ENCODE assay signal across 16 mouse cellular contexts in genomic region chr8:90245828-90246227, GRCm38 (mm10).
DNase-seq lines count a peak whose midpoint lies in the region; ATAC-seq and TF ChIP-seq lines count a peak whose summit lies in the region.
"Had no signal": no experiment of that assay in that cellular context is flagged by ENCODE, and none has a peak within 500 bp of the region (broad histone marks: within the 10 kb centered on the region; RNA-seq: fewer than 3 reads in every experiment).

No protein-coding gene starts in this region.

- H3K27me3 ChIP-seq in forebrain, postnatal 0 days (ENCODE audit: insufficient read depth, low read length) = no peaks in the 10 kb centered on the region
- 0 out of 2 replicates have a peak, but pooled peaks cover 4% of the 10 kb centered on the region for H3K27me3 ChIP-seq in forebrain, embryonic 13.5 days
- no peaks in the 10 kb centered on the region for H3K27me3 ChIP-seq in hindbrain, embryonic 12.5 days
- H3K27me3 ChIP-seq in midbrain, postnatal 0 days (ENCODE audit: insufficient read depth, low read length) = no peaks in the 10 kb centered on the region
- H3K27me3 ChIP-seq in kidney, embryonic 16.5 days (ENCODE audit: insufficient read depth, low read length) = no peaks in the 10 kb centered on the region
- H3K27me3 ChIP-seq: heart, embryonic 15.5 days; megakaryocyte, embryonic 14.5 days had no signal

- H3K4me3 ChIP-seq in forebrain, postnatal 0 days (ENCODE audit: low read depth, low read length) = no peak overlapping the region
- H3K4me3 ChIP-seq in forebrain, embryonic 13.5 days = no peak overlapping the region
- no peak overlapping the region for H3K4me3 ChIP-seq in hindbrain, embryonic 12.5 days
- no peak overlapping the region for H3K4me3 ChIP-seq in midbrain, postnatal 0 days (ENCODE audit: low read depth, low read length)
- no peak overlapping the region for H3K4me3 ChIP-seq in kidney, embryonic 16.5 days (ENCODE audit: low read length)
- H3K4me3 ChIP-seq: embryonic facial prominence, embryonic 12.5 days; heart, embryonic 15.5 days; megakaryocyte, embryonic 14.5 days had no signal

- H3K9ac ChIP-seq in forebrain, postnatal 0 days = no peak overlapping the region
- H3K9ac ChIP-seq in forebrain, embryonic 13.5 days = no peak overlapping the region
- H3K9ac ChIP-seq in hindbrain, embryonic 12.5 days = no peak overlapping the region
- H3K9ac ChIP-seq in midbrain, postnatal 0 days (replicated peaks; ENCODE audit: low read length, poor library complexity, severe bottlenecking) = no peak overlapping the region
- no peak overlapping the region for H3K9ac ChIP-seq in kidney, embryonic 16.5 days (replicated peaks; ENCODE audit: low read length)
- H3K9ac ChIP-seq: embryonic facial prominence, embryonic 12.5 days; heart, embryonic 15.5 days had no signal

- H3K9me3 ChIP-seq in forebrain, postnatal 0 days (ENCODE audit: low read length) = no peaks in the 10 kb centered on the region
- no peaks in the 10 kb centered on the region for H3K9me3 ChIP-seq in forebrain, embryonic 13.5 days (replicated peaks)
- H3K9me3 ChIP-seq in hindbrain, embryonic 12.5 days (replicated peaks) = no peaks in the 10 kb centered on the region
- no peaks in the 10 kb centered on the region for H3K9me3 ChIP-seq in midbrain, postnatal 0 days (ENCODE audit: low read length)
- H3K9me3 ChIP-seq in kidney, embryonic 16.5 days (ENCODE audit: low read length) = no peaks in the 10 kb centered on the region
- H3K9me3 ChIP-seq: embryonic facial prominence, embryonic 12.5 days; heart, embryonic 15.5 days had no signal

- H3K4me1 ChIP-seq in forebrain, postnatal 0 days (ENCODE audit: insufficient read depth) = 0 out of 2 replicates have a peak, but pooled peaks cover 12% of the 10 kb centered on the region
- H3K4me1 ChIP-seq in forebrain, embryonic 13.5 days = peaks cover 62% of the 10 kb centered on the region
- H3K4me1 ChIP-seq in hindbrain, embryonic 12.5 days = peaks cover 34% of the 10 kb centered on the region
- H3K4me1 ChIP-seq in midbrain, postnatal 0 days (ENCODE audit: insufficient read depth, low read length) = no peaks in the 10 kb centered on the region; the same call in 1 of the 2 replicates
- 0 out of 2 replicates have a peak, but pooled peaks cover 3% of the 10 kb centered on the region for H3K4me1 ChIP-seq in kidney, embryonic 16.5 days (ENCODE audit: insufficient read depth, low read length)
- H3K4me1 ChIP-seq: heart, embryonic 15.5 days; megakaryocyte, embryonic 14.5 days had no signal

- no peak for TF ChIP-seq CTCF in forebrain, postnatal 0 days (IDR thresholded peaks at IDR 0.05; ENCODE audit: low read depth)
- TF ChIP-seq CTCF in midbrain, postnatal 0 days (IDR thresholded peaks at IDR 0.05) = no peak

- ATAC-seq in forebrain, postnatal 0 days = no peak
- ATAC-seq in forebrain, embryonic 13.5 days = no peak
- ATAC-seq in hindbrain, embryonic 12.5 days (ENCODE audit: low FRiP score) = peak; percentile 47; the same call in 1 of the 2 replicates
- ATAC-seq in midbrain, postnatal 0 days (ENCODE audit: low FRiP score) = no peak
- ATAC-seq in kidney, embryonic 16.5 days (ENCODE audit: low FRiP score, low TSS enrichment) = no peak

- DNase-seq in forebrain, postnatal 0 days = peak; percentile 31
- peak; percentile 46 for DNase-seq in mesoderm, embryonic 11.5 days (ENCODE audit: low read depth, low spot score)
- peak; percentile 45 for DNase-seq in midbrain, postnatal 0 days (ENCODE audit: low spot score)
- no peak for DNase-seq in heart, postnatal 36 days
- DNase-seq: adrenal gland, postnatal 36 days; cerebellum, adult 9-10 months; kidney, adult 9 months; lung, postnatal 10 days; right cerebral cortex, postnatal 25 days; thymus, postnatal 36 days had no signal

- H3K27ac ChIP-seq in forebrain, postnatal 0 days (ENCODE audit: low read depth, low read length) = no peak overlapping the region
- no peak overlapping the region for H3K27ac ChIP-seq in forebrain, embryonic 13.5 days
- H3K27ac ChIP-seq in hindbrain, embryonic 12.5 days = peak overlapping the region; percentile 80
- no peak overlapping the region for H3K27ac ChIP-seq in midbrain, postnatal 0 days (ENCODE audit: low read depth, low read length)
- H3K27ac ChIP-seq in kidney, embryonic 16.5 days (ENCODE audit: low read length) = no peak overlapping the region
- H3K27ac ChIP-seq: heart, embryonic 15.5 days had no signal

- intact Hi-C loops in heart, postnatal 36 days (cut with DNase I) = loop anchor here (10.0 kb wide), 1 partner anchor 241 kb away; no protein-coding TSS in a partner anchor

- 17% methylated on average over 3 of the region's 3 CpGs for WGBS in forebrain, postnatal 0 days
- 18% methylated on average over 3 of the region's 3 CpGs for WGBS in forebrain, embryonic 13.5 days
- WGBS in hindbrain, embryonic 12.5 days = 20% methylated on average over 3 of the region's 3 CpGs
- WGBS in midbrain, postnatal 0 days = 34% methylated on average over 3 of the region's 3 CpGs
- 93% methylated on average over 3 of the region's 3 CpGs for WGBS in kidney, embryonic 16.5 days

- H3K36me3 ChIP-seq in forebrain, postnatal 0 days (ENCODE audit: insufficient read depth) = peaks cover 11% of the 10 kb centered on the region
- peaks cover 24% of the 10 kb centered on the region for H3K36me3 ChIP-seq in forebrain, embryonic 13.5 days (ENCODE audit: poor library complexity, severe bottlenecking)
- H3K36me3 ChIP-seq in hindbrain, embryonic 12.5 days = peaks cover 12% of the 10 kb centered on the region
- peaks cover 8% of the 10 kb centered on the region for H3K36me3 ChIP-seq in midbrain, postnatal 0 days (ENCODE audit: insufficient read depth, low read length)
- peaks cover 13% of the 10 kb centered on the region for H3K36me3 ChIP-seq in kidney, embryonic 16.5 days (ENCODE audit: insufficient read depth, low read length)

- H3K4me2 ChIP-seq in forebrain, postnatal 0 days (ENCODE audit: low read depth) = no peak overlapping the region
- no peak overlapping the region for H3K4me2 ChIP-seq in forebrain, embryonic 13.5 days
- H3K4me2 ChIP-seq in hindbrain, embryonic 12.5 days (replicated peaks) = no peak overlapping the region
- H3K4me2 ChIP-seq in midbrain, postnatal 0 days (ENCODE audit: low read depth, low read length, poor library complexity, severe bottlenecking) = no peak overlapping the region
- H3K4me2 ChIP-seq in kidney, embryonic 16.5 days (replicated peaks; ENCODE audit: low read depth, low read length) = no peak overlapping the region
- H3K4me2 ChIP-seq: embryonic facial prominence, embryonic 12.5 days; heart, embryonic 15.5 days had no signal

Comparison
In these comparisons a context has a peak if more than half of its experiments do, and no peak if none do; other contexts are left out.
1. DNase-seq: peak in forebrain, postnatal 0 days (single experiment), mesoderm, embryonic 11.5 days (single experiment) and midbrain, postnatal 0 days (single experiment); none in heart, postnatal 36 days (0 of 2).